Mouse (Mus musculus): ENCODE data around the gene Cby1. TPM values are rescaled to one million over a fixed set of nuclear protein-coding genes. Genes with fewer than 3 reads are reported as not detected.

Gene Cby1
- polyA plus RNA-seq, 1 experiment from 2014 or later, result 57.5 TPM

- DNase-seq (ENCODE audit: low spot score), result no peak
These were observed 18.9 kb downstream of the Cby1 start for GRCm38 (mm10) chr15:79677936-79678335.

- DNase-seq (ENCODE audit: low spot score), result no peak
These were observed 23.0 kb downstream of the Cby1 start for GRCm38 (mm10) chr15:79681973-79682372.

- DNase-seq (ENCODE audit: low spot score), result no peak
These were observed 24.1 kb downstream of the Cby1 start for GRCm38 (mm10) chr15:79683146-79683545.

- no peak for DNase-seq (ENCODE audit: low spot score)
These were observed 24.9 kb downstream of the Cby1 start for GRCm38 (mm10) chr15:79683707-79684465.

- DNase-seq (ENCODE audit: low spot score), result no peak
These were observed 25.6 kb downstream of the Cby1 start for GRCm38 (mm10) chr15:79684616-79685015.

GRCm38 (mm10) chr15:79685141-79685641 is 26.2 kb downstream of the Cby1 start:
- DNase-seq (ENCODE audit: low spot score), result no peak

GRCm38 (mm10) chr15:79686046-79686869 is 27.3 kb downstream of the Cby1 start:
- DNase-seq (ENCODE audit: low spot score), result no peak

- DNase-seq (ENCODE audit: low spot score), result no peak
These were observed 28.2 kb downstream of the Cby1 start for GRCm38 (mm10) chr15:79687175-79687574.

- DNase-seq (ENCODE audit: low spot score), result peak; percentile 95
These were observed 28.8 kb downstream of the Cby1 start, which contains the start of gene Josd1 for GRCm38 (mm10) chr15:79687646-79688267. Gene Josd1, minus strand, starts transcription at chr15:79687919.

GRCm38 (mm10) chr15:79688268-79688956 is 29.4 kb downstream of the Cby1 start:
- no peak for DNase-seq (ENCODE audit: low spot score)

- no peak for DNase-seq (ENCODE audit: low spot score)
These were observed 30.8 kb downstream of the Cby1 start for GRCm38 (mm10) chr15:79689662-79690425.

GRCm38 (mm10) chr15:79690426-79691022 is 31.5 kb downstream of the Cby1 start, which contains the start of gene Gtpbp1:
Gene Gtpbp1, plus strand, starts transcription at chr15:79690845.
- peak; percentile 98 for DNase-seq (ENCODE audit: low spot score)

- no peak for DNase-seq (ENCODE audit: low spot score)
These were observed 32.1 kb downstream of the Cby1 start for GRCm38 (mm10) chr15:79691023-79691508.

- DNase-seq (ENCODE audit: low spot score), result no peak
These were observed 33.3 kb downstream of the Cby1 start for GRCm38 (mm10) chr15:79692334-79692733.

- peak; percentile 76 for DNase-seq (ENCODE audit: low spot score)
These were observed 34.7 kb downstream of the Cby1 start for GRCm38 (mm10) chr15:79693740-79694139.

- no peak for DNase-seq (ENCODE audit: low spot score)
These were observed 35.5 kb downstream of the Cby1 start for GRCm38 (mm10) chr15:79694512-79694911.

- DNase-seq (ENCODE audit: low spot score), result no peak
These were observed 36.5 kb downstream of the Cby1 start for GRCm38 (mm10) chr15:79695516-79695915.

GRCm38 (mm10) chr15:79696508-79696907 is 37.5 kb downstream of the Cby1 start:
- no peak for DNase-seq (ENCODE audit: low spot score)

GRCm38 (mm10) chr15:79697011-79697410 is 38.0 kb downstream of the Cby1 start:
- no peak for DNase-seq (ENCODE audit: low spot score)
